Mouse (Mus musculus): ENCODE measurements at regions not wholly inside any gene's neighbourhood (a gene's known extent, or its start where the extent isn't known, plus 50 kb on each side); places are given as distances from the start of the nearest gene placed in this dataset.
"Not testable (repeated sequence)": the region's sequence is repeated elsewhere in the genome, so short reads cannot be mapped to it uniquely, and the experiment has no call there.

DNA sequence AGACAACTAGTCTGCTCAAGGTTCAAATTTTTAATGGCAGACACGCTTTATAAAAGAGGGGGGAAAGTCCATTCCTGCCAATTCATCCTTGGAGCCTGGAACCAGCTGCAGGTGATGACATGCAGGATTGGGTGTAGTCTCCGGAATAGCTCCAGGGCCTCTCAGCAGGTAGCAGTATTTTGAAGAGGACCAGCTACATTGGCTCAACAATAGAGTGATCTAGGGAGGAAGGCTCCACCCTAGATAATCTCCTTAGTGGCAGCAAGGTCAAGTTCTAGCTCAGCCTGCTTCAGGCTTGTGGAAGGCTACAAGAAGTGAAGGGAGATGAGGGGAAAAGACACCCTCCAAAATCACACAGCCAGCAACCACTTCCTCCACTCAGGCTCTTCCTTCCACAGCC is 1405.1 kb downstream of the 4930444P10Rik start:
- DNase-seq (ENCODE audit: low spot score) = not testable (repeated sequence)

DNA sequence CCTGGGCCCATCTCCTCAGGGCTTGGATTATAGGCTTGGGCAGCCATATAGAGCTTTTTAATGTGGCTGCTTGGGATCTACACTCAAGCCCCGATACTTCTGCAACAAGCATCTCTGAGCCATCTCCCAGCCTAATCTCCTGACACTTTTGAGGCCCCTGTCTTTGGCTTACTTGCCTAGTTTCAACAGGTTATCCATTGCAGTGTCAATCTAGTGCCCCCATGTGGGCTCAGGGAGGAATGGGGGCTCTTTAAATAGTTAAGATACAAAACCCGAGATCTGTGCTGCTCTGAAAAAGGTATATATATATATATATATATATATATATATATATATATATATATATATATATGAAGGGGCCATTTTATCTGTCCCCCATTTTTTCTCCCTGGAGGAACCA is 1407.0 kb downstream of the 4930444P10Rik start:
- peak; percentile 16 for DNase-seq (ENCODE audit: low spot score)

DNA sequence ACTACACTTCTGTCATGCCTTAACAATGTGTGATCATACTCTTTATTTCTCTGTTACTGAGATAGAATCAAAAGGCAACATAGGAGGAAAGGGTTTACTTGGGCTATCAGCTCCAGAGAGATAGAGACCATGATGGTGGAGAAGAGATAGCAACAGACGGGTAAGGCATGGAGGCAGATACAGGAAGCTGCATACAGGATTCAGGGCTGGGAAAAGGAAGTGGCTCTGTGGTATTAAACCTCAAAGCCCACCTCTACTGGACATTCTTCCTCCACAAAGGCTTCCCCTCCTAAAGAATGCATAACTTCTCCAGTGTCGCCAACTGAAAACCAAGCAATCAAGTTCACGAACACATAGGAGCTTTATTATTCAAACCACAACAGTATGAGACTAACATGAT is 1412.7 kb downstream of the 4930444P10Rik start:
- DNase-seq (ENCODE audit: low spot score) = no peak

DNA sequence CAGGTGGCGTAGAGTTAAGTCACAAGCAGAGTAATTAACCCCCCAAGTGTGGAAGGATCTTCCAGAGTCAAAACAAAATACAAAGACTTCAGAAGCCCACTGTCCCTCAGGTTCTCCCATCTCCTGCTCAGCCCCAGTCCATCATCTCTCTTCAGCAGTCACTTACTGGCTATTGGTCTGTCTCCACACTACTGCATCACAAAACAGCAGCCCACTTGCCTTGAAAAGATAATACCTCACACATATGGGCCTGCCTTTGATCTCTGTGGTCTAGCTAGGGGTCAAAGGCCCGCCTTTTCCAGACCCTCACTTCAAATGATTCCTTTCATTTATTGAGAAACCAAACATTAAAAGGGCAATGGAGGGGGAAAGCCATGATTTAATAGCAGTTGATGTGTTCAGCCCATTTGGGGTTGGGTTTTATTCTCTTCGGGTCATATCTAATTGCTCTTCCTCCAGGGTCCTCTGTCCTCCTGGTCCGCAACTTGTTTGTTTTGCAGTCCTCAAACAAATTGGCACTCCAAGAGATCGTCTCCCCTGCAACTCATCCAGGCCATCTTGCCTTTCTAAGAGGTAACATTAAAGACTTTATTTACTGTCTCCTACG is 1420.6 kb downstream of the 4930444P10Rik start:
- no peak for DNase-seq (ENCODE audit: low spot score)

DNA sequence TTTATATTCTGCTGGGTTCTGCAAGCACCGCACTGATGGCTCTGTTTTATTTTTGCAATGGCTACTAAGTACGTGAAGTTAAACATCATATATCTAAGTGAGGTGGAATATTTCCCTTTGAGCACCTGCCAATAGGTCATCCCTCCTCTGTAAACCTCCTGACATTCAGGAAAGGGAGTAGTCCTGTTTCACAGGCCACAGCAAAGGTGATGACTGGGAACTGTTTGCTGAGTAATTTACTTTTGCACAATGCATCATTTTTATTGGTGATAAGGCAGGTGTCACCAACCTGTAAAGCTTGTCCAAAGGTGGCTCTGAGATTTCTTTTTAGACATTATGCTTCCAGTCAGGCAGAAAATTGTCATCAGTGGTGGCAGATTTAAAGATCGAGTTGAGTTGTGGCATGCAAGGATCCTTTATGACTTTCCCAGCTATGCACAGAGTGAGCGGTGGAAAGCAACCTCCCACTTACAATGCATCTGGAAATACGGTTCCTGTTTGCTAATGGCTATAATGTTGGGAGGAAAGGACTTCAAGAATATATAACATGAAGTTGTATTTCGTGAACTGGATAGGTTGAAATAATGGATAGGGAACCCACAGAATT is 1430.3 kb downstream of the 4930444P10Rik start:
- DNase-seq (ENCODE audit: low spot score) = no peak

DNA sequence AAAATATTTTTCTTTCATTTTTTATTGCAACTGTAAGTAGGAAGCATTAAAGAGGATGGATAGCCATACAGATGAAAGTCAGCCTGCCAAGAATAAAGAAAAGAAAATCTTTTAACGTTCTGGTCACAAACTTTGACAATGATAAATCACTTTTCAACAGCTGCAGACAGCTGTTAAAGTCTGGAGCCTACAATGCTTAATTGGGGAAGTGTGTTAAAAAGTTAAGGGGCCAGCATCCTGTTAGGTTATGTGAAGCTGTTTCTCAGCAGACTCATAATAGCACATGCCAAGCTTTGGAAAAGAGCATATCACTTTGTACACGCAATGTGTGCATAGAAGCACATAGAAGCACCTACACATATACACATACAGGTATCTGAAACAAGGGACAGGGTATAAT is 1431.3 kb downstream of the 4930444P10Rik start:
- no peak for DNase-seq (ENCODE audit: low spot score)

DNA sequence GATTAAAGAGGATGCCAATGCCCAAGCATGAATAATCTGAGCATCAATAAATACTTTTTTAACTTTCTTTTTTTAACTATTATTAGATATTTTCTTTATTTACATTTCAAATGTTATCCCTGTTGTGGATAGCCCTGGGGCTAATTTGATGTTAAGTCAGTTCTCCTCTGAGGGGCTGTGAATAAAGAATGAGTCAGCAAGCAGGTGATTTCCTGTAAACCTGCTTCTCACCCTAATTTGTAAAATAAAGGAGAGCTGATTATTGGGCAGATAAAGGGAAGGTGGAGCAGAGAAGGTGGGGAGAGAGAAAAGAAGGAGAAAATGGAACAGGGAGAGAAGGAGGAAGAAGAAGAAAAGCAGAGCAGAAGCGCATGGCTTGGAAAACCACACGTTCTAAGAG is 1442.8 kb downstream of the 4930444P10Rik start:
- no peak for DNase-seq (ENCODE audit: low spot score)

DNA sequence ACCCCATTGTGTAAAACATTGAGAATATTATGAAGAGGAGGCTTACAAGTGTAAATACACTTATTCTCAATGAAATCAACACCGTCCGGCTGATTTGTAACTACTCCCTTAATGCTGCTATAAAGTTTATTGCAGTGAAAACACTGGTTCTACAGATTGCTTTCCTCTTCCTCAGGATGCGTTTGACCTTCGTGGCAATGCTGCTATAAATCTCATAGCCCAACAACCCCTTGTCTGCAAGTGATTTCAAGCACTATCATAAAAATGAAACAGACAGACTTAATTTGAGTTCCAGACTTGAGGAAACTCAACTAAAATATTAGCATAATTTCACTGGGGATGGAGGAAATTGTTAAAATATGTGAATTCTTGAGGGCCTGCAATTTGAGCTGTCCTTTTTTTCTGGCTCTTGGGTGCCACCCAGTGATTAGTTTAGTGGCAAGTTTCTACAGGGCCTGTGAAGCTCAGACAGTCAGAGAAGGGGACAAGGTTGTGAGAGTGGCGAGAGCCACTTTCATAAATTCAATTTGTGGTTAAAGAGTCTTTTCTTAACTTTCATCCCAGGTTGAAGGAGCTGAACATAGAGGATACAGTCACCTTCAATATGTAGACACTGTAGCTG is 1457.4 kb downstream of the 4930444P10Rik start:
- DNase-seq (ENCODE audit: low spot score) = peak; percentile 54

DNA sequence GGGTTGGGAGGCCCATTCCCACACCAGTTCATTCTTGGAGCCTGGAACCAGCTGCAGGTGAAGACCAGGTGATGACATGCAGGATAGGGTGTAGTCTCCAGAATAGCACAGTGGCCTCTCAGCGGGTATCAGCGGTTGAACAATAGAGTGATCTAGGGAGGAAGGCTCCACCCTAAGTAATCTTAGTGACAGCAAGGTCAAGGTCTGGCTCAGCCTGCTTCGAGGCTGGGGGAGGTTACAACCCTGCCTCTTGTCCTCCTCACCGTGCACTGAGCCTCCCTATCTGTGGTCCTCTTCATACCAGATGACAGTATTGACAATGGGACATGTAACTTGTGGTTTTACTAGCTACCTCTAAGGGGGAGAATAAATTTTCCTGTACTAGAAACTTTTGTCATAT is 1461.1 kb downstream of the 4930444P10Rik start:
- no peak for DNase-seq (ENCODE audit: low spot score)

DNA sequence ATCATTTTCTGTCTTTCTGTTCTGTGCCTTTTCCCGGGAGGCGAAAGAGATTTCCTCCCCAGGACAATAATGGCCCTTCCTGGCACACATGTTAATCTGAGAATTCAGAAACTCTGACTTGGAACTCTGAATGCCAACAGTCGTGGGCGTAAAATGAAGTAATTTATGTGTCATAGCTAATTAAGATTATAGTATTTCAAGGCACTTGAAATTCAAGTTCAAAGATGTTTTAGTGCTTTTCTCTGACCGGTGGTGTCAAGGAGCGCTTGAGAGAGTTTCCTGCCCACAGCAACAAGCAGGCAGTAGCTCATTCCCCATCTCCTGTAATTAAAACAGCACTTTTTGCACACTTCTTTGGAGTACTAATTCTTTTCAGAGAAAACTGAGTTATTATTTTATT is 1465.9 kb downstream of the 4930444P10Rik start:
- DNase-seq (ENCODE audit: low spot score) = no peak

DNA sequence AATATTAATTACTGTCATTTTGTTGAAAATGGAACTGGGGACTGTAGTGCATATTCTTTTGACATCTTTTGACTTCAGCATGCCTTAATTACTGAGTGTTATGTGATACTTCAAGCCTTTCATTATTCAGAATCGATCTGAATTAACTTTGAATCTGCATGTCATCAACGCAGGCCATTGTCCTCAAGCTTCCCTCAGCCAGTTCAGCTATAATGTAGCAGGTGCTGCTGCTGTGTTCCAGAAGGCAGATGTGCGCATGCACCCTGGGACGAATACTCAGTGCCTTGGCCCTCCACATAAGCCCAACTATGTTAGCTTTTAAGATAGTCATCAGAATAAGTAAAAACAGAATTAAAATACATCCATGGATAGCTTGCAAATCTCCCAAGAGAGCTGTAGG is 1466.4 kb downstream of the 4930444P10Rik start:
- DNase-seq (ENCODE audit: low spot score) = no peak

DNA sequence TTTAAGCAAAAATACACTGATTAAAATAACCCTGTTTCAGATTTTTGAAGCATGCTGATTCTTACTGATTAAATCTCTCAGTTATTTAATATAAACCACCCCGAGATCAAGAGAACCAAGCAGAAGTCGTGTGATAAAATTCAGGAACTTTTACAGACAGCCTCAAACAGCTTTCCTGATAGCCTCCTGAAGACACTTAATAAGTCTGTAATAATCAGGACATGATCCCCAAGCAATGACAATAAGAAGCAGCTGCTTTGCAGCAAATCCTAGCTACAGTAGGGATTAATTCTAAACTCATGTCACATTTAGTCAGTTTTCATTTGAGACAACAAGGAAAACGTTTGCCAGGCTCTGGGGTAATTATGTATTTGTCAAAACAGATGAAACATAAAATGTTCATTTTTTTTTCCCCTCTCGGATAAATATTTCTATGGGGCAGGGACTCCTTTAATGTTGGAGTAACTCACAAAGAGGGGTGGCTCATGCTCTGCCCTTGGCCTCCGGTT is 1472.1 kb downstream of the 4930444P10Rik start:
- DNase-seq (ENCODE audit: low spot score) = no peak

DNA sequence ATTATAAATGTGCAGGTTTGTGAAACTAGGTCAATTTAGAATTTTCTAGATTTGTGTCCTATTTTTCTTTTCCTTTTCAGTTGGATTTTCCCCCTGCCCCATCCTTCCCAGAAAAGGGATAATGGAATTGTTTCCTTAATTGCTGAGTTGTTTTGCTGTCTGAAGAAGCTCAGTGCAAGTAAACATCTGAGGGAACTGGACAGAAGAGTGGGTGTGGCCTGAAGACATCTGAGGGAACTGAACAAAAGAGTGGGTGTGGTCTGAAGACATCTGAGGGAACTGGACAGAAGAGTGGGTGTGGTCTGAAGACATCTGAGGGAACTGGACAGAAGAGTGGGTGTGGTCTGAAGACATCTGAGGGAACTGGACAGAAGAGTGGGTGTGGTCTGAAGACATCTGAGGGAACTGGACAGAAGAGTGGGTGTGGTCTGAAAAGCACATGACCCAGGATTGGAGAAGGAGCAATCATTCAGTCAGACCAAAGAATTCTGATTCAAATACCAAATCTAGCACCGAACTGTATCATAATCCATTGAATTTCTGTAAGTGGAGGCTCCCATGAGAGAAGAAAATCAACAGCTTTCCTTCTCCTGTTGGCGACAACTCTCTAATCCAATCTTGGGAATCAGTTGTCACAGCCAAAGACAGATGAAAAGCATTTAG is 1479.8 kb downstream of the 4930444P10Rik start:
- DNase-seq (ENCODE audit: low spot score) = no peak

DNA sequence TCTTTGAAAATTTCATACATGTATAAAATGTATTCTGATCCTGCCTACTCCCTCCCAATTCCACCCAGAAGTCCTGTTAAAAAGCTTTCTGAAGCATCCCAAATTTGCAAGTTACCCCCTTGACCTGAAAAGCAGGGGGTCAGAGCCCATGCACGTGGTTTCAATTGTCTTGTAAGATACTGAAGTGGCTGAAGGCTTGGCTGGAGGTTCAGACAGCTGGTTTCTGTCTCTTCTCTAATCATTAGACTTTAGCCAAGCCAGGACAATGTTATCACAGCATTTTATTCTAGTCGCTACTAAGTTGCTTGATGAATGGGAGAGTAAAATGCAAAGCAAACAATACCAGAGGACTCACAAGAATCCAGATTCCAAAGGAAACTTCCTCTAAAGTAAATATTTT is 1484.1 kb downstream of the 4930444P10Rik start:
- DNase-seq (ENCODE audit: low spot score) = no peak

DNA sequence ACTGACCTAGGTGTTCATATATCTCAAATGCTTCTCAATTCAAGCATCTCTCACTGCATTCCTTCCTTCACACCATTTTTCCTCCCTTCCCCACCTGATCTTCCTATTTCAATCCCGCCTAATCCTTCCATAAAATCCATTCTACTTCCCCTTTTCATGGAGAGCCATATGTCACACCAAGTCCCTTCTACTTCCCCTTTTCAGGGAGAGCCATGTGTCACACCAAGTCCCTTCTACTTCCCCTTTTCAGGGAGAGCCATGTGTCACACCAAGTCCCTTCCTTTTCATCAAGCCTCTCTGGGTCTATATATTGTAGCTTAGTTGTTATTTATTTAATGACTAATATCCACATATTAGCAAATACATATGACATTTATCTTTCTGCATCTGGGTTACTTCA is 1497.2 kb downstream of the 4930444P10Rik start:
- DNase-seq (ENCODE audit: low spot score) = no peak

DNA sequence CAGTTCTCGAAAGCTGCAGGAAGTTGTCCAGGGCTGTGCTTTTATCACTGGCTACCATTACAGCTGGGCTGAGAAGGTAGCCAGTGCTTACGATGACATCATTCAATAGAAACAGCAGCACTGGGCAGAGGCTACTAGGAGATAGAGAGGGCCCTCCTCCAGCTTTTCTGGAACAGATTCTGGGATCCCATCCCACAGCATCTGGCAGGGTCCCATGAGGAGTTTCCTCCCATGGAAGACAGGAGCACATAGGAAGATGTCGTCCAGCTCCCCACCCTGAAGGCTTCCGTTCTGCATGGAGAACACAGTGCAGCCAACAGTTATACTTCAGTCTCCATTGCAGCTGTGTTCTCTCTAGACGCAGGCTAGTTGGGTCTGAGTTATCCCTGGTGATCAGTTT is 1503.2 kb downstream of the 4930444P10Rik start:
- DNase-seq (ENCODE audit: low spot score) = no peak

DNA sequence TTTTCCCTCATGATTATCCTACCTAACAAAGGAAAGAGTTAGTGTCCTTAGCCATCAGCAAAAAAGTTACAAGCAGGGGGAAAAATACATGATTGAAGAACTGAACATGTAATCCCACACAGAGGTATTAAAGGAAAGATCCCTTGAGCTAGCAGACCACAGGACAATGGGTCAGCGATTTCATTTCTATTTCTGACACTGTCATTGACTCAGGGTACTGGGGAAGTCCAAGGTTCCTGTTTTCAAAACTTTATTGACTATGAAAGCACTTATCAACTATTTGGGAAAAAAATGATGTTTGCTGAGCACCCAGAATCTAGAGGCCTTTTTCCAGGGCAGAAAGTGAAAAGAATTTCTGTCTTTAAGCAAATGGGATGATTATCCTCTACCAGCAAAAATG is 1513.7 kb downstream of the 4930444P10Rik start:
- no peak for DNase-seq (ENCODE audit: low spot score)

DNA sequence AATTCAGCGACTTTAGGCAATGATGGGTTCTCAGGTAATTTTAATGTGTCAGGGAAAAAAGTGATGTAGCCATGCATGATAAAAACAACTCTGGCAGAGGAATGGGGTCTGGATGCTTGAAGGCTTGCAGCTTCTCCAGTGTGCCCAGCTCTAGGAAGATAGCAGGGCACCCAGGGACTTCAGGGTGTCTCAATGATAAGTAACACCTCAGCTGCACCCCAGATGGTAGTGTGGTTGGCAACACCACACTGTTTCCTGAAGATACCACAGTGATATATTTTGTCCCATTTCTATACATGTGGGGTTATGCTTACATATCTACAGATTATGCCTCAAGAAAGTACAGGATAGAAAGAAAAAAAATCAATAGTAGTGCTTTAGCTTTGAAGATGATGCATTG is 1516.9 kb downstream of the 4930444P10Rik start:
- no peak for DNase-seq (ENCODE audit: low spot score)

DNA sequence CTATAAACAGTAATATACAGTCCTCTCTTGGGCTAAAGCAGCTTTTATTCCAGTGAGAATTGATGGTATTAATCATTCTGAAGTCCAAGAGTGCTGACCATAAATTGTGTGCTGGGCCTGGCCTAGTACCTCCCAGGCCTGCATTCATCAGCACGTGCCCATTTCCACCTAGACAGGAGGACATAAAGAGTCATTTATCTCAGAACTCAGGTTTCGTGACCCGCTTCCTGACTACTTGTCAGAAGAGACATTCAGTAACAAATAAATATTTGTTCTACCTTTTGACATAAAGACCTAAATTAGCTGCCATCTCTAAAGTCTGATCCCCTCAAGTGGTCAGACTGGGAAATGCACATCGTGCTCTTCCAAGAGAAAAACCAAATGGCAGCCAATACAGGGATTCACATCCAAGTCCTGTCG is 1522.6 kb downstream of the 4930444P10Rik start:
- peak; percentile 59 for DNase-seq (ENCODE audit: low spot score)

DNA sequence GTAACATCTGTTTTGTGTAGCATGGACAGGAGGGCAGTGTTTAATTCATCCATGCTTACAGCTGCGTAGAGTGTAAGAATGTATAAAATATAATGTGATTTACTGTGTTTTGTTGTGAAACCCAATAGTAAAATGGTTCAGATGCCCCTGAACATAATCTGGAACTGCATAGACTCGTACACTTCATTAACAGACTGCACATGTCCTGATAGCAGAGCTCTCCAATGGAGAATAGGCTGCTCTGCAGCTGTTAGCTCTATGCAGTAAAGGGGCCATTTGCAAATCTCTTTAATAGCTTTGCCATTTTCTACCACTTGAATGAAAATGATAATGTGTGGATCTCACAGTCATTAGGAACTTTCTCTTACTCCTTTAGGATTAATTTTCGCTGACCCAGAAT is 1523.0 kb downstream of the 4930444P10Rik start:
- DNase-seq (ENCODE audit: low spot score) = no peak

DNA sequence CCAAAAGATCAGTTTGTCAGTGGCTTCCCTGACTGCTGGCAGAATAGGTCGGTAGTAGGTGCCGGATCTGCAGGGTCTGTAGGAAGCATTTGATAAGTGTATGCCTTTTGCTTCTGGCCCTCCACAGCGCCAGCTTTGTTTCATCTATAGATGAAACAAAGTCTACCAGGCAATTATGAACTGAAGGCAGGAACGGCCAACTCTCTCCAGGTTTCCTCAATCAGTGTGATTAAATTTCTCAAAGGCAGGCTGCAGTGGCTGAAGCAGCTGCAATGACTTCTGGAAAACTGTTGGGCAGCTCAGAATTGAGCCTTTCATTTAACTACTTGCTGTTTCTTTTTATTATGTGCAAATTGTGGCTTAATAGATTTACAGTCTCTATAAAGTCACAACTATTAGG is 1526.1 kb downstream of the 4930444P10Rik start:
- DNase-seq (ENCODE audit: low spot score) = no peak

DNA sequence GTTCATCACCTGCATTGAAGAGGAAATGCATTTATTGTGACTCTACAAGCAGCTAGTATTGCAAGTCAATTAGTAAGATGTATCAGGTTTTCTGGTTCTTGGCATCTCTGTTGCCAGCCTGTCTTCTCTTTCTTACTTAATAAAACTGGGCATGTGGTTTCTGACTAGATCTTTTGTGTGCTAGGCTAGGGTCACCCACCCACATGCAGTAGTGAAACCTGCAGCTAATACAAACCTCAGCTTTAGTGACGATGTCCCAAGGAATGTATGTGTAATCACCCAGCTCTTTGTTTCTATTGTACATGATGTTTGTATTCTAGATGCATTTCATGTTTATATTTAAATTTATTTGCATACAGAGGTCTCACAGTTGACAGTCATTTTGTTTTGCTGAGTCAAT is 1526.7 kb downstream of the 4930444P10Rik start:
- no peak for DNase-seq (ENCODE audit: low spot score)
